ENCODE assay signal across 12 mouse cellular contexts in the genomic region with DNA sequence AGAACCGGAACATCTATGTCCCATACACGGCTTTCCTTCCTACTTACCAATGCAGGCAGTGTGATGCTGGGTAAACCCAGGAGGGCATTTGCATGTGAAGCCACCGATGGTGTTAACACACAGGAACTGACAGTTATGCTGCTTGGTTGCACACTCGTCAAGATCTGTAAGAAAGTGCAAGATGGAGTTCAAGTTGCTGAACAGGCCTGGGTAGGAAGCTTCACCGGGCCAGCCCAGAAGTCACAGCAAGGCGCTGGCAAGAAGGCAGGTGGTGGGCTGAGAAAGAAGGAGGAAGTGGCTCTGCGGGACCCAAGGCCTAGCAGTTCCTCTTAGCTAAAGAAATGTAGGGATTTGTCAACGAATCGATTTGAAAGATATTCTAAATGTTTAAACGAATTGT.
"Had no signal": no experiment of that assay in that cellular context is flagged by ENCODE, and none has a peak within 500 bp of the region (broad histone marks: within the 10 kb centered on the region; RNA-seq: fewer than 3 reads in every experiment).

No protein-coding gene starts in this region.

- DNase-seq: kidney, adult 2 months; kidney, postnatal 14 days; liver; liver, embryonic 13.5 days; liver, postnatal 0 days; lung, postnatal 14 days; right cerebral cortex, adult 18-20 months; right cerebral cortex, postnatal 25 days; thymus, adult 18-20 months; thymus, postnatal 36 days had no signal

- ATAC-seq: intestine, embryonic 16.5 days; liver, postnatal 0 days; midbrain, embryonic 13.5 days had no signal
